Mouse (Mus musculus): ENCODE data around the gene Elovl1. TPM values are rescaled to one million over a fixed set of nuclear protein-coding genes. Genes with fewer than 3 reads are reported as not detected.

Gene Elovl1
- polyA plus RNA-seq, 1 experiment from 2014 or later = 152 TPM

DNA sequence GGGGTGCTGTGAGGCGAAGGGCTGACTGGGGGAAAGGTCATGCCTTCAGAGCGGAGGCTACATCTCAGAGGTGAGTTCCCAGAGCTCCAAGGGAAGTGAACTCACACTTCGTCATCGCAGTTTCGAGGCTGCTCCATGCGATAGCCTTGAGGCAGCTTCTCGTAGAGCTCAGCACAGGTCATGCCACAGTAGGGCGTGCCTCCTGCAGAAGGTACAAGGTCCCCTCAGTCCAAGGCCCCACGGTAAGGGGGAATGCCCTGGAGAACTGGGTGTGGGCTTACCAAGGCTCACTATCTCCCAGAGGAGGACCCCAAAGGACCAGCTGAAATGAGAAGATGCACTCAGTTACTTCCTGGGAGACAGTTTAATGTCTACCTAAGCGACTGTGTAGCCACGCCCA is 44.8 kb downstream of the Elovl1 start:
- H3K4me1 ChIP-seq (replicated peaks; ENCODE audit: control insufficient read depth, insufficient read depth, low read length) = no peaks in the 10 kb centered on the region; the same call in 1 of the 2 replicates
- H3K27ac ChIP-seq (ENCODE audit: low read depth) = no peak overlapping the region
- H3K9ac ChIP-seq (ENCODE audit: low read length) = no peak overlapping the region
- DNase-seq (ENCODE audit: low spot score) (no peak), ATAC-seq (replicated peaks; ENCODE audit: low FRiP score, low TSS enrichment, low read depth) (no peak)
- no peak overlapping the region for H3K4me2 ChIP-seq (ENCODE audit: low read length)
- H3K4me3 ChIP-seq (ENCODE audit: low read depth, low read length) = no peak overlapping the region
- 83% methylated on average over 11 of the region's 11 CpGs for WGBS
- H3K36me3 ChIP-seq (ENCODE audit: control insufficient read depth, insufficient read depth, low read length) = no peaks in the 10 kb centered on the region
- H3K9me3 ChIP-seq (ENCODE audit: control insufficient read depth, low read length) = 0 out of 2 replicates have a peak, but pooled peaks cover 4% of the 10 kb centered on the region
- H3K27me3 ChIP-seq (replicated peaks; ENCODE audit: control insufficient read depth, insufficient read depth, low read length) = no peaks in the 10 kb centered on the region

DNA sequence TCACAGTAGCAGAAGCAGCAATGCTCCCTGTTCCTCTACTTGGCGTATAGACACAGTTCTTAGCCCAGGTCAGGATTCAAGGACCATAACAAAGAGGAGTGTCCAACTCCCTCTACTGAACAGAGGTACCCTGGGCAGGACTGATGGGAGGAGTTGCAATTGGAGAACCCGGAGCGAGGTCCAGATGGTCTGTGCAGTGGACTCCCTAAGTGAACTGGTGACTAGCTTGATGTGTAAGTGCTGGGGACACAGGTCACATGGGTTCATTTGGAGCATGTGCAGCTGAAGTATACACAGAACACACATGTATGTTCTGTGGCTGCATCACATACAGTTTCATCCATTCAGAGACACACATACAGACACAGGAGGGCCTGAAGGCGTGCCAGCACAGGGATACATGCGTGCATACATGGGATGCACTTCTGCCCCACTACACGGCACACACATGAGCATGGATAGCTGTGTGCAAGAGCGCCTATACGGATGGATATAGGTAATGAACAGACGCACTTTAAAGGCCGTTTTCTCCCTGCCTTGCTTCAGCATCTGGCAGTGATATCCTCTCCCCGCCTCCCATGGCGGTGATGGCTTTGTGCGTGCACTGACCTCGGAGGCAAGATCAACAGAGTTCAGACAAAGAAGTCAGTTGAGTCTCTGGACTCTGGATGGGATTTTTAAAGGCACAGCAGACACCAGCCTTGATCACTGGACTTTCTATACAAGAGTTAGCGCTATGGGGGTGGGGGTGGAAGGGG is 49.1 kb downstream of the Elovl1 start:
- Histone ChIP-seq H3K27ac (ENCODE audit: low read depth) (no peak overlapping the region), H3K4me1 (replicated peaks; ENCODE audit: control insufficient read depth, insufficient read depth, low read length) (no peaks in the 10 kb centered on the region), H3K9me3 (ENCODE audit: control insufficient read depth, low read length) (no peaks in the 10 kb centered on the region), H3K36me3 (ENCODE audit: control insufficient read depth, insufficient read depth, low read length) (no peaks in the 10 kb centered on the region), H3K4me3 (ENCODE audit: low read depth, low read length) (no peak overlapping the region), H3K9ac (ENCODE audit: low read length) (no peak overlapping the region), H3K4me2 (ENCODE audit: low read length) (no peak overlapping the region), H3K27me3 (replicated peaks; ENCODE audit: control insufficient read depth, insufficient read depth, low read length) (no peaks in the 10 kb centered on the region)
- 62% methylated on average over 15 of the region's 15 CpGs for WGBS
- DNase-seq (ENCODE audit: low spot score) = no peak
- no peak for ATAC-seq (replicated peaks; ENCODE audit: low FRiP score, low TSS enrichment, low read depth)

Other genes starting within 250 kb of the Elovl1 start
- gene Kdm4a, start 248.1 kb upstream of the Elovl1 start, polyA plus RNA-seq (2014; fragmentation: Nextera tagmentation; extraction: Ambion mirVana) = 34.1 and 38.6 TPM in 2 replicates
- gene Ptprf, start 136.7 kb upstream of the Elovl1 start, polyA plus RNA-seq (2014; fragmentation: Nextera tagmentation; extraction: Ambion mirVana) = 69.1 and 73.6 TPM in 2 replicates
- 12.1 and 13.2 TPM in 2 replicates for gene Szt2, start 18.8 kb upstream of the Elovl1 start, polyA plus RNA-seq (2014; fragmentation: Nextera tagmentation; extraction: Ambion mirVana)
- gene Med8, start 18.8 kb upstream of the Elovl1 start, polyA plus RNA-seq (2014; fragmentation: Nextera tagmentation; extraction: Ambion mirVana) = 106 and 109 TPM in 2 replicates
- 259 and 273 TPM in 2 replicates for gene Cdc20, start 9.3 kb downstream of the Elovl1 start, polyA plus RNA-seq (2014; fragmentation: Nextera tagmentation; extraction: Ambion mirVana)
- gene Mpl, start 29.4 kb downstream of the Elovl1 start, polyA plus RNA-seq (2014; fragmentation: Nextera tagmentation; extraction: Ambion mirVana) = 0.31 and 0.46 TPM in 2 replicates
- 17.2 and 18.8 TPM in 2 replicates for gene Tie1, start 62.0 kb downstream of the Elovl1 start, polyA plus RNA-seq (2014; fragmentation: Nextera tagmentation; extraction: Ambion mirVana)
- 35.7 and 46.4 TPM in 2 replicates for gene 2610528J11Rik, start 98.9 kb downstream of the Elovl1 start, polyA plus RNA-seq (2014; fragmentation: Nextera tagmentation; extraction: Ambion mirVana)
- gene Tmem125, start 116.0 kb downstream of the Elovl1 start, polyA plus RNA-seq (2014; fragmentation: Nextera tagmentation; extraction: Ambion mirVana) = 8.5 and 9.3 TPM in 2 replicates
- gene Cfap57, start 192.7 kb downstream of the Elovl1 start, polyA plus RNA-seq (2014; fragmentation: Nextera tagmentation; extraction: Ambion mirVana) = 0.27 and 0.41 TPM in 2 replicates
- gene Ebna1bp2, start 192.7 kb downstream of the Elovl1 start, polyA plus RNA-seq (2014; fragmentation: Nextera tagmentation; extraction: Ambion mirVana) = 161 and 167 TPM in 2 replicates
- not detected in 2 replicates for gene Olfr62, start 230.9 kb downstream of the Elovl1 start, polyA plus RNA-seq (2014; fragmentation: Nextera tagmentation; extraction: Ambion mirVana)